Mouse (Mus musculus): ENCODE results near the gene Grid1.

DNA sequence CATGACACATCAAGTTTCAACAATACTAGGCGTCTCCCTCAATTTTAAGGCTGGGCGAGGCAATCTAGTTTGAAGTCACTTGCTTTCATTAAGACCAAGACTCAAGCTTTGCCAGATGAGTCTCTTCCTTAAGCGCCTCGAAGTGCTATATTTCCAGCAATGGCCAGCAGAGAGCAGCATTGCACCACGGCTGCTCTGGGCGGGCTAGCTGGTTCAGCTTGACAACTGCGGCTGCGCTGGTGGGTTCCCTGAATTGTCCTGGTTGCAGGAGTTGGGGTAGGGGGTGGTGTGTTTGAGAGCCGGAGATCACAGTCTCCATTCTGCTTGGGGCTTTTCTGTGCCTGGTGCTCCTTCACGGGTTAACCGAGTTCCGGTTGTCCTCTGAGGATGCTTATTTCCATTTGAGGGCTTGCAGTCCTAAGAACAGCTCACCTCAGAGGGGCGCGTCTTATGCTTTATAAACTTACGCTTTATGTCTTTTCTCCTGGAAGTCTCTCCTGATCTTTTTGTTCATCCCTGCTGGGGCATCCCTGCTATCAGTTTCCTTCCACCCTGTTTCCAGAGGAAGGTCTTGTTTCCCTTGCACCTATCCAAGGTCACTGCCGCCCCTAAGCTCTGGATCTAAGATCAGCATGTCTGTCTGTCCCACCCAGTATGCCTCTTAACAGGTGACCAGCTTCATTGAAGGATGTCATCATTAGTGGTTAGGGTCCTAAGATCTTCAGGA is 9.0 kb upstream of the Grid1 start:
- TF ChIP-seq CTCF (IDR thresholded peaks at IDR 0.05; ENCODE audit: low read depth, low read length) (peak; percentile 89), POLR2A (IDR thresholded peaks at IDR 0.05; ENCODE audit: insufficient read depth, low read length) (no peak), EP300 (IDR thresholded peaks at IDR 0.05; ENCODE audit: insufficient read depth, low read depth, low read length) (no peak)
